Mouse (Mus musculus): Measurements from ENCODE around the gene Clec4b1. TPM values are rescaled to one million over a fixed set of nuclear protein-coding genes. Genes with fewer than 3 reads are reported as not detected.

Gene Clec4b1
- 1.2 TPM for polyA plus RNA-seq (2014; fragmentation: Illumina TruSeq; extraction: RNeasy Lipid Tissue Mini Kit (QIAGEN cat#74804); ENCODE audit: low read depth, low replicate concordance)

DNA sequence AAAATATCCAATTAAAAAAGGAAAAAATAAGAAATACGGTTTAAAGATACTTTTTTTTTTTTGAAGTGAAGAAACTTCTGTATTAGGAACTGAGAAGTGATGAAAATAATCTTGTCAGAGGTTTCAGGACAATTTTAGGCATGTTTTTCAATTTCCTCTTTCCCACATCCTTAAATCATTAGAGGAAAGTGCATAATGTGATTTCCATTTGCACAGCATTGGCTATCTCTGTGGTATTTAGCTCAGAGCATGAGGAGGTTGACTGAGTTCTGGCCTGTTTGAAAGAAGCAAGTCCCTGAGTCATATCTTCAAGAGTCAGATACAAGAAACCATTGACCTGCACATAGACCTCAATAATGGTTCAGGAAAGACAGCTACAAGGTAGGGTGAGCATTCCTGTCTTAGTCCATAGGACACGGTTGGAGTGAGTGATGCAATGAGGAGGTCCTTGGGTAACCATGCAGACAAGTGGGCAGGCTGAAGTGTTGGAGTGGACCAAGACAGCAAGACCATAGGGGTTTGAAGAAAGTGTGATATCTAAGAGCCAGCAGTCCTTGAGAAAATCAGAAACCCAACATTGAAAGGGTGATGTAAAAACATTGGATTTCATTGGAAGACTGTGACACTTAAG is at the start of gene Clec4b1:
TSS of gene Clec4b1 (plus strand) at position 221 of the 631 bp plus-strand sequence.

GRCm38 (mm10) chr6:123106128-123106527 is 56.4 kb downstream of the Clec4b1 start, which contains the start of gene Clec4a2:
Gene Clec4a2, plus strand, starts transcription at chr6:123106428.

Other genes with a start within 250 kb of the Clec4b1 start
- 0.57 TPM for gene Slc2a3, start 248.3 kb upstream of the Clec4b1 start, polyA plus RNA-seq (2014; fragmentation: Illumina TruSeq; extraction: RNeasy Lipid Tissue Mini Kit (QIAGEN cat#74804); ENCODE audit: low read depth, low replicate concordance)
- gene Foxj2, start 230.0 kb upstream of the Clec4b1 start, polyA plus RNA-seq (2014; fragmentation: Illumina TruSeq; extraction: RNeasy Lipid Tissue Mini Kit (QIAGEN cat#74804); ENCODE audit: low read depth, low replicate concordance): 10.3 TPM
- gene C3ar1, start 193.8 kb upstream of the Clec4b1 start, polyA plus RNA-seq (2014; fragmentation: Illumina TruSeq; extraction: RNeasy Lipid Tissue Mini Kit (QIAGEN cat#74804); ENCODE audit: low read depth, low replicate concordance): 1.6 TPM
- 53.0 TPM for gene Necap1, start 175.5 kb upstream of the Clec4b1 start, polyA plus RNA-seq (2014; fragmentation: Illumina TruSeq; extraction: RNeasy Lipid Tissue Mini Kit (QIAGEN cat#74804); ENCODE audit: low read depth, low replicate concordance)
- 2.3 TPM for gene Clec4a1, start 128.1 kb upstream of the Clec4b1 start, polyA plus RNA-seq (2014; fragmentation: Illumina TruSeq; extraction: RNeasy Lipid Tissue Mini Kit (QIAGEN cat#74804); ENCODE audit: low read depth, low replicate concordance)
- gene Clec4a3, start 97.4 kb upstream of the Clec4b1 start, polyA plus RNA-seq (2014; fragmentation: Illumina TruSeq; extraction: RNeasy Lipid Tissue Mini Kit (QIAGEN cat#74804); ENCODE audit: low read depth, low replicate concordance): 2.7 TPM
- gene Clec4a4, start 59.6 kb upstream of the Clec4b1 start, polyA plus RNA-seq (2014; fragmentation: Illumina TruSeq; extraction: RNeasy Lipid Tissue Mini Kit (QIAGEN cat#74804); ENCODE audit: low read depth, low replicate concordance): not detected
- 3.2 TPM for gene Clec4a2, start 56.5 kb downstream of the Clec4b1 start, polyA plus RNA-seq (2014; fragmentation: Illumina TruSeq; extraction: RNeasy Lipid Tissue Mini Kit (QIAGEN cat#74804); ENCODE audit: low read depth, low replicate concordance)
- not detected for gene Clec4b2, start 122.9 kb downstream of the Clec4b1 start, polyA plus RNA-seq (2014; fragmentation: Illumina TruSeq; extraction: RNeasy Lipid Tissue Mini Kit (QIAGEN cat#74804); ENCODE audit: low read depth, low replicate concordance)
- 0.65 TPM for gene Clec4n, start 179.9 kb downstream of the Clec4b1 start, polyA plus RNA-seq (2014; fragmentation: Illumina TruSeq; extraction: RNeasy Lipid Tissue Mini Kit (QIAGEN cat#74804); ENCODE audit: low read depth, low replicate concordance)
- gene Clec4d, start 212.1 kb downstream of the Clec4b1 start, polyA plus RNA-seq (2014; fragmentation: Illumina TruSeq; extraction: RNeasy Lipid Tissue Mini Kit (QIAGEN cat#74804); ENCODE audit: low read depth, low replicate concordance): not detected
- not detected for gene Clec4e, start 239.9 kb downstream of the Clec4b1 start, polyA plus RNA-seq (2014; fragmentation: Illumina TruSeq; extraction: RNeasy Lipid Tissue Mini Kit (QIAGEN cat#74804); ENCODE audit: low read depth, low replicate concordance)